Mouse (Mus musculus): ENCODE results near the gene Msantd2.

DNA sequence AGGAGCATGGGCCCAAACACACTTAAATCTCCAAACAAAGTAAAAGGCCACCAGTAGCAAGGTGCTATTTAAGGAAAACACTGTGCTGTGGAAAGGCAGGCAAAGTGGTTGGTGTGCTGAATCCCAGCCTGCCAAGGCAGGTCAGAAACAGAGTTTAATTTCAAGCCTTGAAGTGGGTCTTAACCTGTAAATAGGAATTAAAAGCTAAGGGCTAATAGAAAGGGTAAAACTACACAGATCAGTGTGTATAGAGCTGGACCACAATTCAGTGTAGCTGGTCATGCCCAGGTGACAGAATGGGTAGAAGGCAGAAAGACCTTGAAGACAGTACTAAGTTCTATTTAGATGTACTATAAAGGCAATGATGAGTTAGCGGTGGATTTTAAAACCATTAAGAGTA is 32.0 kb upstream of the Msantd2 start:
- TF ChIP-seq CTCF (conservative IDR thresholded peaks at IDR 0.05; ENCODE audit: low read length), result no peak
- TF ChIP-seq POU5F1 (IDR thresholded peaks at IDR 0.05; ENCODE audit: borderline replicate concordance, low read length), result no peak
- TF ChIP-seq NANOG (IDR thresholded peaks at IDR 0.05; ENCODE audit: borderline replicate concordance, low read length), result no peak

Measured in E14TG2a.4 (cell line).